Comparison of ENCODE assay signal across 1 mouse cellular context in the genomic region with DNA sequence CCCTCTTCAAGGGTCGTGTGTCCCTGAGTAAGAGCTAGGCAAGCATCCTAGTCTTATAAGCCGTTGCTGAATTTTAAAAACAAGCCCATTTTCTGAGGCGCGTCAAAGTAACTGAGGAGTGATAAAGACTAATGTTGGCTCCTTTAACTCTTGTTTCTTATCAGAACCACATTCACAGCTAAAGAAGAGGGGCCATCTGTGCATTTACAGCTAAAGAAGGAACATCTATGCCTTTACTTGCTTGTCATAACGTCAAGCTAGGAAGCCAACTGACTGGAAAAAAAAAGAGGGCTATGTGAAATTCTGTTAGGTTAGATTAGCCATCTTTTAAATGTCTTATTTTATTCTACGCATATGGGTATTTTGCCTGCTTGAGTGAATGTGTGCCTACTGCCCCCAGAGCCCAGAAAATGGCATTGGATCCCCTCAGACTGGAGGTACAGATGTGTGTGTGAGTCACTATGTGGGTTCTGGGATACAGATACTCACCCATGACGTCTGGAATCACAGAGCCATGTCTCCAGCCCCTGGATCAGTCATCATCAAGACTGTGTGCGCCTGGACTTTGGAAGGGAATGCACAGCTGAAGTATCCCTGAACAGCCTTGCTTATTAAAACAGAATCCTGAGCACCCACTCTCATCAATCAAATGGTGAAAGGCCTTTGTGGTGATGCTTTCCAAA.
TF ChIP-seq lines count a peak whose summit lies in the region.

No protein-coding gene starts in this region.

TF ChIP-seq in MEL, 35 proteins besides CTCF, POLR2A, EP300 and RAD21:
- TF ChIP-seq ZNF384 (IDR thresholded peaks at IDR 0.05; ENCODE audit: low read depth, low read length) (peak; percentile 74), SIN3A (IDR thresholded peaks at IDR 0.05; ENCODE audit: low read length) (peak; percentile 10; the same call in 1 of the 2 replicates), RCOR1 (IDR thresholded peaks at IDR 0.05; ENCODE audit: low read depth, low read length) (0 out of 2 replicates have a peak, but pooled peaks have one; percentile 25), ETS1 (IDR thresholded peaks at IDR 0.05; ENCODE audit: low read depth, low read length) (peak; percentile 51; the same call in 1 of the 2 replicates), ZMIZ1 (IDR thresholded peaks at IDR 0.05; ENCODE audit: low read depth, low read length) (no peak), MEF2A (IDR thresholded peaks at IDR 0.05; ENCODE audit: extremely low read depth, insufficient replicate concordance, low read depth, low read length, poor library complexity, severe bottlenecking) (no peak), TCF12 (IDR thresholded peaks at IDR 0.05; ENCODE audit: low read depth, low read length) (0 out of 2 replicates have a peak, but pooled peaks have one; percentile 26), GATA1 (IDR thresholded peaks at IDR 0.05; ENCODE audit: low read depth, low read length) (peak; percentile 75)
